Mouse (Mus musculus): Measurements from ENCODE around the gene Sorcs2.

Sorcs2 gene

DNA sequence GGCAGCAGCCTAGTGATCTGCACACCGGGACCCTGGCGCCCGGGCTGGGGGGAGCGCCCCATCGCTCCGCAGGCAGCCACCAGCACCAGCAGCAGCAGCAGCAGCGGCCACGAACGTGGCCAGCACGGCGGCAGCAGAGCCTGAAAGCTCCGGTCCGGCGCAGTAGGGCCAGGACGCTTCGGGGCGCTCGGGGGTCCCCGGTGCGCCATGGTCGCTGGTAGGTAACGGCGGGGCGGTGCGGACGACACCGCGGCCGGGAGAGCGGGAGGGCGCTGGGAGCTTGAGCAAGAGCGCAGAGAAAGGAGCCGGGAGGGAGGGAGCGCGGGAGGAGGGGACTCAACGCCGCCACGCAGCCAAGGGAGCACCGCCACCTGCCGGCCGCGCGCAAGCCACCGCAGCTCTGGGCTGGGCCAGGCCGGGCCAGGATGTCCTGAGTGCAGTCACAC, at the start of gene Sorcs2:
Sorcs2 (minus strand) TSS at position 303 of the 446 bp plus-strand sequence.
- peak; percentile 74 to 85 for DNase-seq (ENCODE audit: low spot score in 2 of 2)

DNA sequence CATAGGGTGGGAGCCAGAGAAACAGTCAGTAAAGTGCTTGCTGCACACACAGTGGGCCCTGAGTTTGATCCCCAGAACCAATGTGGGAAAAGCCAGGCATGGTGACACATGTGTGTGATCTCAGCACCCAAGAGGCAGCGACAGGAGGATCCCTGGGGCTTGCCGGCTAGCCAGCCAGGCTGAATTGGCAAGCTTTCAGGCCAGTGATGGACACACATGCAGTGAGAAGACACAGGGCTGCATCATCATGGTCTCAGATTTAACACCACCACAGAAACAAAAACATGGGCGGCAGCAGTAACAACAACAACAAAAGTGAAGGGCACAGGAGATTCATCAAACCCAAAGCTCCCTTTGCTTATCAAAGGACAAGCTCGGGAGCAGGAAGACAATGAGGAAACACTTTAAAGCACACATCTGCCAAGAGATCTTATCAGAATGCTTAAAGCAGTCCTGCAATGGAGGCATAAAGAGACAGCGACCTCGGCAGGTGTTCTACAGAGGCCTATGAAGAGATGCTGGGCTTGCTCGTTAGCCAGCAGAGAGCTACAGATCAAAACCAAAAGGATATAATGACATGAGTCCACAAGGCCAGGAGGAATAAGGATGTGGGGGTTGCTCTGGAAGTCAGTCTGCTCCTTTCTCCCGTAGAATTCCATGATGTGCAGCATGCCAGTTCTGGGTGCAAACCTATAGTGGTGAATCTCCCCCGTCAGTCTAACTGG, 48.4 kb upstream of the Sorcs2 start:
- DNase-seq (ENCODE audit: low spot score in 2 of 2) = no peak

DNA sequence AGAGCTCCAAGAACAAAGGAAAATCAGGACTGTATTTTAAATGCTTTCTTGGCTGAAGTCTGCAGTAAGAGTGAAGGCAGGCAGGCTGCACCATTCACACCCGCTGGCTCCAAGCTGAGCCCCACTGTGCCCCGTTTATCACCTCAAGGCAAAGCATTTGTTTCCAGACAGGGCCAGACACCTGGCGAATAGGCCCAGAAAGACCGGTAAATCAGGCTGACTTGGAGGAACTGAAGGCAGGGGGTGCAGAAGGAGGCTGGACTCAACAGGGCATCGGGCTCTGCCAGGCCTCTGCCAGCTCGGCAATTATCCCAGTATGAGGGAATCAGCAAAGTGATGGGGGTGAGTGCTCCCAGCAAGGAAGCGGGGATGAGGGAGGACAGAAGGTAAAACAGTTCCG, 47.1 kb upstream of the Sorcs2 start:
- peak; percentile 31 to 38 for DNase-seq (ENCODE audit: low spot score in 2 of 2)

- DNase-seq (ENCODE audit: low spot score in 2 of 2) = no peak
These were observed 46.7 kb upstream of the Sorcs2 start for GRCm38 (mm10) chr5:36444611-36445010.

GRCm38 (mm10) chr5:36440741-36441140, 42.8 kb upstream of the Sorcs2 start:
- DNase-seq (ENCODE audit: low spot score in 2 of 2) = no peak

GRCm38 (mm10) chr5:36436858-36437257, 38.9 kb upstream of the Sorcs2 start:
- no peak for DNase-seq (ENCODE audit: low spot score in 2 of 2)

- DNase-seq (ENCODE audit: low spot score in 2 of 2) = no peak
These were observed 36.5 kb upstream of the Sorcs2 start for GRCm38 (mm10) chr5:36434398-36434967.

DNA sequence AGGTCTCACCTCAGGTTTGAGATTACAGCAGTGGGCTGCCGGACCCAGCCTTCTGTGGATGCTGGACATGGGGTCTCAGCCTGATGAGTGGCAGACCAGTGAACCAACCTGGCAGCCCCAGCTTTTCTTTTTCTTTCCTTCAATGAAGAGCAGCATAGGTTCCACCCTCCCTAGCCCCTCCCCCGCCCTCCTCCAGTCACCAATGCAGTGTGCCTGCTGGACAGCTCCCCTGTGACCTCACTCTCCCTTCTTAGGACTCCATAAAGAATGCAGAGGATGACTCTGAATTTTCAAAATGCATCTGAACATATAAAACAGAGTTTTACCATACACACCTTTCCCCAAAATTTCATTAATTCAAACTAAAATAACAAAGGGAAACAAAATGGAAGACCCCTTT, 33.8 kb upstream of the Sorcs2 start:
- no peak for DNase-seq (ENCODE audit: low spot score in 2 of 2)

GRCm38 (mm10) chr5:36429551-36429950, 31.6 kb upstream of the Sorcs2 start:
- DNase-seq (ENCODE audit: low spot score in 2 of 2) = no peak

DNA sequence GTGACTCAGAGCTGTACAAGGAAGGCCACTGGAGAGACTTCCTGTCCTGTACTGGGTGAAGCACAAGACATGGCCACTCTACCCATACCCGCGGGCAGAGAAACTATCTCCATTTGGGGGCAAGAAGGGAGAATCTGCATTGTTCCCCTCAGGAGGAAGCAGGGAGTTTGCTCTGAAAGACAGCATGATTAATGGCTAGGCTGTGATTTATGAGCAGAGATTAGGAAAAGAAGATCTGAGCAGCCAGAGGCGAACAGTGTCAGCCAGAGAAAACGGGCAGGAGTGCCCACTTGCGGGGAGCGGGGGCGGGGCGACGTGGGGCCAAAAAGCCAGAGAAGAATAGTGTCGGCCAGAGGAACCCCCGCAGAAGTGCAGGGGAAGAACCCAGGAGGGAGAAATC, 29.9 kb upstream of the Sorcs2 start:
- DNase-seq (ENCODE audit: low spot score in 2 of 2) = no peak

- DNase-seq (ENCODE audit: low spot score in 2 of 2) = no peak
These were observed 28.5 kb upstream of the Sorcs2 start for GRCm38 (mm10) chr5:36426404-36426803.

GRCm38 (mm10) chr5:36424676-36425075, 26.7 kb upstream of the Sorcs2 start:
- DNase-seq (ENCODE audit: low spot score in 2 of 2) = no peak

- DNase-seq (ENCODE audit: low spot score in 2 of 2) = no peak
These were observed 24.8 kb upstream of the Sorcs2 start for GRCm38 (mm10) chr5:36422689-36423088.

- no peak for DNase-seq (ENCODE audit: low spot score in 2 of 2)
These were observed 21.9 kb upstream of the Sorcs2 start for GRCm38 (mm10) chr5:36419861-36420260.

GRCm38 (mm10) chr5:36414712-36415331, 16.9 kb upstream of the Sorcs2 start:
- no peak for DNase-seq (ENCODE audit: low spot score in 2 of 2)

DNA sequence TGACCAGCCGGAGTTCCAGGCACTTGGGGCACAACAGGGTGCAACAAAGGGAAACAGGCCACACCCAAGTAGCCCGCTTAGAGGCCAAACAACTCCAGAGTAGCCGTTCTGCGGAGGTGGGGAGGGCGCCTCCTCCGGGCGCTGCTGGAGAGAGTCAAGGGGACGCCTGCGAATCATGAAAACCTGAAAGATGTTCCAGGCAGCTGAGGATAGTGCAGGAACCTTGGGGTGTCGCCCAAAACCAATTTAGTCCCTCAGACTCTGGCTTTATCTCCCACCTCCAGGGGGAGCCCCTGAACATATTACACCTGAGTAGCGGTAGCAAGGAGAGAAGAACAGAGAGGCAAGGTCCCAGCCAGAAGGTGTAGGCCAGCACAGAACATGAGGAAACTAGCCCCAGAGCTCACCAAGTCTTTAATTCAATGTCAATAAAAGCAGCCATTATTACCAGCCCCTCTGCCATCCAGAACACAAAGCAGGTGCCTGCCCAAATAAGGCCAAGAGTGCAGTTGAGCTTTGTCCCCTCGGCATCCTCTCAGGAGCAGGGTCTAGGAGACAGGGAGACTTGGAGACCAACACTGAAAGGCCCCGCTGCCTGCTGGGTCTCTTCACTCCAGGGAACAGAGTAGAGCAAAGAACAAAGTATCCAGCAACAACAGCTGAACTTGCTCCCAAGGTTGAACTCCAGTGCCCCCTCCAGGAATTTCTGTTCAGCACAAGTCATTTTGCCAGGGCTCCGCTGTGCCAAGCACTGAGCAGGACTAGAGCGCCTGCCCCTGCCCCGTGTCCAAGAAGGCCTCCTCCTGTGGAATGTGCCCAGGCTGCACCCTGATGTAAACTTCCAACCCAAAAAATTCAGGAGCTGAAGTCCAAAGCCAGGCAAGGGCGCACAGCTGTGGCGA, 775 bp upstream of the Sorcs2 start:
- peak; percentile 60 to 62 for DNase-seq (ENCODE audit: low spot score in 2 of 2)

- DNase-seq (ENCODE audit: low spot score in 2 of 2) = no peak
These were observed 567 bp downstream of the Sorcs2 start for GRCm38 (mm10) chr5:36397384-36397759.

DNA sequence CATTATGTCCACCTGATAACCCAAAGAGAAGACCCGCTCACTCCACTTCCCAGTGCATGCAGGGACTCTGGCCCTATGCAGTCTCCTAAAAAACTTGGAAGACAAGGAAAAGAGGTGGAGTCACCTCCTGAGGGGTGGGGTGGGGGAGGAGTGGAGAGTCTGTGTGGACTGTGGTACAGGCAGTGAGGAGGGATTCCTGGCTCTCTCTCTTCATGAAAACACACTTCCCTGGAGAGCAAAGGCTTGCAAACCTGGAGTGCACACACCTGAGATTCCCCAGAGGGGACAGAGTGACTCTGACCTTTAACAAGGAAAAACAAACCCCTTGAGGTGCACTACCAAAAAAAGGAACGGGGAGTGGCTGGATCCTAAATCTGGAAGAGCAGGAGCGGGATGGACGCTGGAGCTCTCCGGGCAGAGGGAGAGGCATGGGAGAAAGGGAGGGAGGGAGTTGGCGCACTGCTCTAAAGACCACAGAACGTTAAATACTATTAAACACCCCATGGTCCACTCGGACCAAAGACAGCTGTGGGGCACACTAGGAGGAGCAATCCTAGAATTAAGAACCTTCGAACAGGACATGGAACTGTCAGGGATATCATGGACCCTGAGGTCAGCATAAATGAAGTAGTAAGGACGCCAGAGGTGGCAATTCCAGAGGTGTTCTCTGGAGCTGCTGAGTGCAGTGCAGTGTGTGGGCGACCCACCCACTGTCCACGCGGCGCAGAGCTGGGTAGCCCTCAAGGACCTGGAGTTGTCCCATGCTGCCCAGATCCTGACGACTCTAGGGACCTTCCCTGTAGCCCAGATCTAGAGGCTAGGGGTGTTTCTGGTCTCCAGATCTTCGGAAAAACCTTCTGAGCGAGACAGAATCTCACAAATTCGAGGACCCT, 1.2 kb downstream of the Sorcs2 start:
- DNase-seq (ENCODE audit: low spot score in 2 of 2) = no peak

DNA sequence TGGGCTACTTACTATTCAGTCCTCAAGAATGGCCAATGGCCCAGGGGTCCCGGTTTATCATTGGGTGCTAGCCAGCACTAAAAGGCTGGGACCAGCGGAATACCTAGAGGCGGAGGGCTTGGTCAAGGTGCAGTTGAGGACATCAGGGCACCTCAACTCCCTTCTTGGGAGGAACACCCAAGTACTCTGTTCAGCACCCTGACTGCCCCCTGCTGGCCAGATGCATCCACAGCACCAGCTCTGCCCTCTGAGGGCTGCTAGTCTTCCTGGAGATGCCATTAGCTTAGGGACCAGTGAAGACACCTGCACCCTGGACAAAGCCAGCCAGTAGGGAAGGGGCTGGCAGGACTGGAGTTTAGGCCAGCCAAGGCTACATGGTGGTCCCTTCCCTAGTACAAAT, 1.9 kb downstream of the Sorcs2 start:
- peak; percentile 75 for DNase-seq (ENCODE audit: low spot score in 2 of 2)

GRCm38 (mm10) chr5:36394840-36395515, 3.0 kb downstream of the Sorcs2 start:
- no peak for DNase-seq (ENCODE audit: low spot score in 2 of 2)

Measured in urinary bladder, postnatal 36 days (tissue).